Mouse (Mus musculus): ENCODE results near the gene Adgrb3. TPM values are rescaled to one million over a fixed set of nuclear protein-coding genes. Genes with fewer than 3 reads are reported as not detected.

Adgrb3 gene
- polyA plus RNA-seq, 1 experiment from 2014 or later, result 0.62 TPM

DNA sequence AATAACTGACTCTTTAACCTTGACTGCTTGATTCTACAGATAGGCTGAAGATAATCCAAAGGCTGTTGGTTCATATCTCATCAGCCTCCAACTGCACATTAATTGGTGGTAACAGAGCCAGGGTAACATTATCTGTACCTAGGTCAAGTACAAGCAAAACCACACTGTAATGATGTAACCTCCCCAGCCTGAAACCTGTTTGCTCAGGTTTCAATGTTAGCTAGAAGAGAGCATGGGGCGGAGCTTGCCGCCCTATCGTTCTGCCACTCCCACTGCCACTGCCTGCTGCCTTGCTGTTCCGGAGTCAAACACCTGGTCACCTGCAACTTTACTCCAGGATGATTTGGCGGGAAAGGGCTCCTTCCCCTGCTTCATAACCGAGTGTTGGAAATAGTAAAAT lies 765.5 kb downstream of the Adgrb3 start:
- no peak overlapping the region for H3K4me3 ChIP-seq (ENCODE audit: low read length)
- no peak for ATAC-seq (ENCODE audit: low FRiP score, low TSS enrichment)
- H3K9ac ChIP-seq (ENCODE audit: low read depth, low read length), result no peak overlapping the region
- H3K9me3 ChIP-seq (ENCODE audit: control insufficient read depth, low read length), result no peaks in the 10 kb centered on the region
- H3K27ac ChIP-seq (ENCODE audit: low read depth, low read length), result no peak overlapping the region
- 0 out of 2 replicates have a peak overlapping the region, but pooled peaks have one; percentile 12 for H3K4me2 ChIP-seq (replicated peaks; ENCODE audit: low read depth, low read length)
- no peaks in the 10 kb centered on the region for H3K27me3 ChIP-seq (ENCODE audit: control insufficient read depth, insufficient read depth, low read length)
- WGBS, result 11% methylated on average over 6 of the region's 6 CpGs
- no peaks in the 10 kb centered on the region for H3K4me1 ChIP-seq (ENCODE audit: control insufficient read depth, insufficient read depth, low read length)
- no peaks in the 10 kb centered on the region for H3K36me3 ChIP-seq (ENCODE audit: control insufficient read depth, insufficient read depth, low read length)

- no peak overlapping the region for H3K4me2 ChIP-seq (replicated peaks; ENCODE audit: low read depth, low read length)
- WGBS, result 87% methylated on average over 3 of the region's 3 CpGs
- no peaks in the 10 kb centered on the region for H3K27me3 ChIP-seq (ENCODE audit: control insufficient read depth, insufficient read depth, low read length)
- no peaks in the 10 kb centered on the region for H3K4me1 ChIP-seq (ENCODE audit: control insufficient read depth, insufficient read depth, low read length)
- H3K4me3 ChIP-seq (ENCODE audit: low read length), result no peak overlapping the region
- no peaks in the 10 kb centered on the region for H3K36me3 ChIP-seq (ENCODE audit: control insufficient read depth, insufficient read depth, low read length)
- H3K9ac ChIP-seq (ENCODE audit: low read depth, low read length), result no peak overlapping the region
- no peaks in the 10 kb centered on the region for H3K9me3 ChIP-seq (ENCODE audit: control insufficient read depth, low read length)
- H3K27ac ChIP-seq (ENCODE audit: low read depth, low read length), result no peak overlapping the region
- no peak for ATAC-seq (ENCODE audit: low FRiP score, low TSS enrichment)
Observed at GRCm38 (mm10) chr1:25060935-25061334, 768.6 kb downstream of the Adgrb3 start.

DNA sequence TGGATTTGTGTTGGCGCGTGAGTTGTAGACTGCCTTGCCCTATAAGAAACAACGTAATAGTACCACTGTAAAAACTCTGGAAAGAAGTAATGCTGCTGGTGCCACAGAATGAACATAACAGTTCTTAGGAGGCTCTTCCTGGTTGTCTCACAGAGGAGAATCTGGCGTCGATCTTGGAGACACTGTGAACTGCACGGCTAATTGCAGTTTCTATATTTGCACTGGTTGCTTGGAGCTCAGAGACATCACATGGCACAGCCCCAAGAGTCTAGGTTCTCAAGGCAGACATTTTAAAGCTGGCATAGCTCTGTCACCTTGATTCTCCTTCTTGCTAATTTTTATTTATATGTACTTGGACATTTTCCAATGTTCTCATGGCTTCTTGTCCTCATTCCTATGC lies 769.3 kb downstream of the Adgrb3 start:
- Histone ChIP-seq H3K27ac (ENCODE audit: low read depth, low read length) (no peak overlapping the region), H3K4me2 (replicated peaks; ENCODE audit: low read depth, low read length) (no peak overlapping the region), H3K36me3 (ENCODE audit: control insufficient read depth, insufficient read depth, low read length) (no peaks in the 10 kb centered on the region), H3K27me3 (ENCODE audit: control insufficient read depth, insufficient read depth, low read length) (no peaks in the 10 kb centered on the region), H3K4me1 (ENCODE audit: control insufficient read depth, insufficient read depth, low read length) (no peaks in the 10 kb centered on the region), H3K9me3 (ENCODE audit: control insufficient read depth, low read length) (no peaks in the 10 kb centered on the region), H3K4me3 (ENCODE audit: low read length) (no peak overlapping the region), H3K9ac (ENCODE audit: low read depth, low read length) (no peak overlapping the region)
- no peak for ATAC-seq (ENCODE audit: low FRiP score, low TSS enrichment)
- WGBS, result 93% methylated on average over 6 of the region's 6 CpGs

DNA sequence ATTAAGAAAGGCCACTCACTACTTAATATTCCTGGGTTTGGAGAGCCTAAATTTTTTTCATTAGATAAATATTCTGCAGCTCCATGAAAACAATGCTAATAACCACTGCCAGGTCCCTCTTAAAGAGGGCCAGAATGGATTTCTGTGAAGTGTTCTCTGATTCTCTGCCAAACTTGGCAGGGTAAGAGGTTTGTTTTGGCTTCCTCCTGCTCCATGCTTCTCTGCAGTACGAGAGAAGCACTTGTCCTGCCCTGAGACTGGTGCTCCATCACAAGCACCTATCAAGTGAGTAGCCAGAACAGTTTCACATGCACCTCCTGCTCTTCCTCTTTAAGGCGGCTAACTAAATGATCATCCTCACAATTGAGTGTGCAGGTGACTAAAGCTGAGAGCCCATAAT lies 771.9 kb downstream of the Adgrb3 start:
- no peak for ATAC-seq (ENCODE audit: low FRiP score, low TSS enrichment)
- Histone ChIP-seq H3K9ac (ENCODE audit: low read depth, low read length) (no peak overlapping the region), H3K27me3 (ENCODE audit: control insufficient read depth, insufficient read depth, low read length) (no peaks in the 10 kb centered on the region), H3K9me3 (ENCODE audit: control insufficient read depth, low read length) (no peaks in the 10 kb centered on the region), H3K4me2 (replicated peaks; ENCODE audit: low read depth, low read length) (no peak overlapping the region), H3K4me3 (ENCODE audit: low read length) (no peak overlapping the region), H3K4me1 (ENCODE audit: control insufficient read depth, insufficient read depth, low read length) (no peaks in the 10 kb centered on the region), H3K36me3 (ENCODE audit: control insufficient read depth, insufficient read depth, low read length) (no peaks in the 10 kb centered on the region), H3K27ac (ENCODE audit: low read depth, low read length) (no peak overlapping the region)
- WGBS, result 81% methylated on average over 2 of the region's 2 CpGs

- Histone ChIP-seq H3K4me1 (ENCODE audit: control insufficient read depth, insufficient read depth, low read length) (no peaks in the 10 kb centered on the region), H3K9me3 (ENCODE audit: control insufficient read depth, low read length) (no peaks in the 10 kb centered on the region), H3K4me3 (ENCODE audit: low read length) (no peak overlapping the region), H3K36me3 (ENCODE audit: control insufficient read depth, insufficient read depth, low read length) (no peaks in the 10 kb centered on the region), H3K27ac (ENCODE audit: low read depth, low read length) (no peak overlapping the region), H3K27me3 (ENCODE audit: control insufficient read depth, insufficient read depth, low read length) (no peaks in the 10 kb centered on the region), H3K4me2 (replicated peaks; ENCODE audit: low read depth, low read length) (no peak overlapping the region), H3K9ac (ENCODE audit: low read depth, low read length) (no peak overlapping the region)
- no peak for ATAC-seq (ENCODE audit: low FRiP score, low TSS enrichment)
- WGBS, result 85% methylated on average over 6 of the region's 6 CpGs
Observed at GRCm38 (mm10) chr1:25057212-25057611, 772.3 kb downstream of the Adgrb3 start.

DNA sequence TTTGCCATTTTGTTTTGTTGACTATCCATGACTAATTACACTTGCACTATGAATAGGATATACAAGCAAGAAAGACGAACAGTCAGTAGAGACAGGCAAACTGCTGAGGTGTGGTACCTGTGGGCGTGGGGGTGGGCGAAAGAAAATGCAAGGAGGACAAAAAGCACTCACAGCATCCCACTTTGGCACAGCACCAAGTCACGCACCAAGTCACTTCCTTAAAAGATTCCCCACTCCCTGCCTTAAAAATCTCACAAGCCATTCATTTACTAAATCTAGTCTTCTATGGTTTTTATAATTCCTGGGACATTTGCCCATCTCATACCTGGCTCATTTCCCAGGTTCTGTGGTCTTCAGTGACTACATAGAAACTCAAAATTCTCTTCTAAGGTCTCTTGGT lies 787.4 kb downstream of the Adgrb3 start:
- no peak overlapping the region for H3K9ac ChIP-seq (ENCODE audit: low read depth, low read length)
- no peaks in the 10 kb centered on the region for H3K27me3 ChIP-seq (ENCODE audit: control insufficient read depth, insufficient read depth, low read length)
- H3K27ac ChIP-seq (ENCODE audit: low read depth, low read length), result no peak overlapping the region
- WGBS, result 85% methylated on average over 4 of the region's 4 CpGs
- no peak overlapping the region for H3K4me3 ChIP-seq (ENCODE audit: low read length)
- no peaks in the 10 kb centered on the region for H3K9me3 ChIP-seq (ENCODE audit: control insufficient read depth, low read length)
- no peak for ATAC-seq (ENCODE audit: low FRiP score, low TSS enrichment)
- no peaks in the 10 kb centered on the region for H3K4me1 ChIP-seq (ENCODE audit: control insufficient read depth, insufficient read depth, low read length)
- no peaks in the 10 kb centered on the region for H3K36me3 ChIP-seq (ENCODE audit: control insufficient read depth, insufficient read depth, low read length)
- H3K4me2 ChIP-seq (replicated peaks; ENCODE audit: low read depth, low read length), result no peak overlapping the region

DNA sequence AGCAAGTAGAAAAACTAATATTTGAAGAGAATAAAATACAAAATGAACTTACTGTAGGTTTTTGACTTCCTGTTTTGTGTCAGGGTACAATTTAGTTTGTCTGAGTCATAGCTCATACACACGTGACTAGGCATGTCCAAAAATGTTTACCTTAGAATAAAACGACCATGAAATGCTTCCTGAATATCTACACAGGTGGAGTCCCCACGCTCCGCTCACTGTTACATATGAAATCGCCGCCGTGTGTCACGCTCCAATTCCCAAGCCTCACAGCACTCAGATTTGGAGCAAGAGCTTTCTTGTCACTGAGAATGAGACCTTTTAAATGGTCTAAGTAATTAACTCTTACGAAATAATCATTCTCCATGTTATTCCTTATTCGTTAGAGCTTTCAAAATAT lies 795.3 kb downstream of the Adgrb3 start:
- Histone ChIP-seq H3K4me2 (replicated peaks; ENCODE audit: low read depth, low read length) (no peak overlapping the region), H3K4me1 (ENCODE audit: control insufficient read depth, insufficient read depth, low read length) (no peaks in the 10 kb centered on the region), H3K36me3 (ENCODE audit: control insufficient read depth, insufficient read depth, low read length) (no peaks in the 10 kb centered on the region), H3K4me3 (ENCODE audit: low read length) (no peak overlapping the region), H3K9ac (ENCODE audit: low read depth, low read length) (no peak overlapping the region), H3K27me3 (ENCODE audit: control insufficient read depth, insufficient read depth, low read length) (no peaks in the 10 kb centered on the region), H3K27ac (ENCODE audit: low read depth, low read length) (no peak overlapping the region), H3K9me3 (ENCODE audit: control insufficient read depth, low read length) (no peaks in the 10 kb centered on the region)
- no peak for ATAC-seq (ENCODE audit: low FRiP score, low TSS enrichment)
- 81% methylated on average over 10 of the region's 10 CpGs for WGBS

GRCm38 (mm10) chr1:25033155-25034095 lies 796.1 kb downstream of the Adgrb3 start:
- Histone ChIP-seq H3K4me1 (ENCODE audit: control insufficient read depth, insufficient read depth, low read length) (no peaks in the 10 kb centered on the region), H3K27me3 (ENCODE audit: control insufficient read depth, insufficient read depth, low read length) (no peaks in the 10 kb centered on the region), H3K4me3 (ENCODE audit: low read length) (no peak overlapping the region), H3K9ac (ENCODE audit: low read depth, low read length) (no peak overlapping the region), H3K36me3 (ENCODE audit: control insufficient read depth, insufficient read depth, low read length) (no peaks in the 10 kb centered on the region), H3K27ac (ENCODE audit: low read depth, low read length) (no peak overlapping the region), H3K4me2 (replicated peaks; ENCODE audit: low read depth, low read length) (no peak overlapping the region), H3K9me3 (ENCODE audit: control insufficient read depth, low read length) (no peaks in the 10 kb centered on the region)
- WGBS, result 64% methylated on average over 8 of the region's 8 CpGs
- no peak for ATAC-seq (ENCODE audit: low FRiP score, low TSS enrichment)

GRCm38 (mm10) chr1:25023156-25023555 lies 806.4 kb downstream of the Adgrb3 start:
- H3K9me3 ChIP-seq (ENCODE audit: control insufficient read depth, low read length), result no peaks in the 10 kb centered on the region
- no peak overlapping the region for H3K27ac ChIP-seq (ENCODE audit: low read depth, low read length)
- no peak for ATAC-seq (ENCODE audit: low FRiP score, low TSS enrichment)
- no peak overlapping the region for H3K4me3 ChIP-seq (ENCODE audit: low read length)
- whole genome bisulfite sequencing, result 61% methylated on average over 3 of the region's 3 CpGs
- no peaks in the 10 kb centered on the region for H3K4me1 ChIP-seq (ENCODE audit: control insufficient read depth, insufficient read depth, low read length)
- no peak overlapping the region for H3K9ac ChIP-seq (ENCODE audit: low read depth, low read length)
- H3K36me3 ChIP-seq (ENCODE audit: control insufficient read depth, insufficient read depth, low read length), result no peaks in the 10 kb centered on the region
- no peak overlapping the region for H3K4me2 ChIP-seq (replicated peaks; ENCODE audit: low read depth, low read length)
- H3K27me3 ChIP-seq (ENCODE audit: control insufficient read depth, insufficient read depth, low read length), result no peaks in the 10 kb centered on the region

All from kidney, embryonic 14.5 days (tissue).